Mouse (Mus musculus) spleen, postnatal 4 days (tissue): ENCODE data around the gene Cdkal1.

Source experiments
- DNase-seq, 2 experiments: peaks; one replicate each; pipeline ENCODE4 v3.0.0; 2022; ENCODE audit warnings: low spot score in 2 of 2

The Cdkal1 gene

GRCm38 (mm10) chr13:29351023-29351684, 504.3 kb downstream of the Cdkal1 start:
- no peak for DNase-seq

GRCm38 (mm10) chr13:29350004-29350403, 505.5 kb downstream of the Cdkal1 start:
- no peak for DNase-seq

- no peak for DNase-seq
Observed at GRCm38 (mm10) chr13:29349386-29349961, 506.0 kb downstream of the Cdkal1 start.

- DNase-seq: no peak
Observed at GRCm38 (mm10) chr13:29348331-29348730, 507.1 kb downstream of the Cdkal1 start.

GRCm38 (mm10) chr13:29332640-29333412, 522.6 kb downstream of the Cdkal1 start:
- DNase-seq: no peak

- no peak for DNase-seq
Observed at GRCm38 (mm10) chr13:29325946-29326345, 529.5 kb downstream of the Cdkal1 start.

- no peak for DNase-seq
Observed at GRCm38 (mm10) chr13:29320421-29320820, 535.1 kb downstream of the Cdkal1 start.

- DNase-seq: no peak
Observed at GRCm38 (mm10) chr13:29317703-29318102, 537.8 kb downstream of the Cdkal1 start.

GRCm38 (mm10) chr13:29316271-29316670, 539.2 kb downstream of the Cdkal1 start:
- no peak for DNase-seq

- no peak for DNase-seq
Observed at GRCm38 (mm10) chr13:29312026-29312425, 543.4 kb downstream of the Cdkal1 start.

GRCm38 (mm10) chr13:29307420-29307819, 548.1 kb downstream of the Cdkal1 start:
- no peak for DNase-seq

GRCm38 (mm10) chr13:29292608-29293240, 562.8 kb downstream of the Cdkal1 start:
- DNase-seq: no peak

- DNase-seq: no peak
Observed at GRCm38 (mm10) chr13:29290569-29290968, 564.9 kb downstream of the Cdkal1 start.

GRCm38 (mm10) chr13:29285058-29285457, 570.4 kb downstream of the Cdkal1 start:
- no peak for DNase-seq

GRCm38 (mm10) chr13:29281556-29281955, 573.9 kb downstream of the Cdkal1 start:
- DNase-seq: no peak

- peak in 1 of 2 experiments; percentile 5 for DNase-seq
Observed at GRCm38 (mm10) chr13:29278156-29278555, 577.3 kb downstream of the Cdkal1 start.

GRCm38 (mm10) chr13:29274296-29274695, 581.2 kb downstream of the Cdkal1 start:
- DNase-seq: peak in 1 of 2 experiments; percentile 44

GRCm38 (mm10) chr13:29273693-29274221, 581.7 kb downstream of the Cdkal1 start:
- peak in 1 of 2 experiments; percentile 25 for DNase-seq

- DNase-seq: peak in 1 of 2 experiments; percentile 33
Observed at GRCm38 (mm10) chr13:29271451-29271850, 584.0 kb downstream of the Cdkal1 start.

- peak in 1 of 2 experiments; percentile 12 for DNase-seq
Observed at GRCm38 (mm10) chr13:29264015-29264711, 591.3 kb downstream of the Cdkal1 start.

- no peak for DNase-seq
Observed at GRCm38 (mm10) chr13:29262164-29262563, 593.3 kb downstream of the Cdkal1 start.
